In the genomic region with DNA sequence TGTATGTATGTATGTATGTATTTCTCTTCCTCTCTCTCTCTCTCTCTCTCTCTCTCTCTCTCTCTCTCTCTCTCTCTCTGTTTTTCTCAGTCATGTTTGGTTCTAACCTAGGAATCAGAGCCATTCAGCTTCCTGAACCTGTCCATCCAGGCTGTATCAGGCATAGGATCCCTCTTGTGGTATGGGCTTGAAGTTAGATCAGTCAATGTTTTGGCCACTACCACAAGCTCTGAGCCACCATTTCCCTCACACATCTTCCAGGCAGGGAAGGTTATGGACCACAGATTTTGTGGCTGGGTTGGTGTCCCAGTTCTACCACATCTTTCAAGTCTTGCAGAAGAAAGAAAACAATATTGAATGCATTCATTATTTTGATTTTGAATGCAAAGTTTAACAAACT, we compare ENCODE assay signal across 19 mouse cellular contexts. TPM values are rescaled to one million over a fixed set of nuclear protein-coding genes. Genes with fewer than 3 reads are reported as not detected.
DNase-seq lines count a peak whose midpoint lies in the region; ATAC-seq and TF ChIP-seq lines count a peak whose summit lies in the region.
"Had no signal": no experiment of that assay in that cellular context is flagged by ENCODE, and none has a peak within 500 bp of the region (broad histone marks: within the 10 kb centered on the region; RNA-seq: fewer than 3 reads in every experiment).

No protein-coding gene starts in this region.

- 0 out of 2 replicates have a peak overlapping the region, but pooled peaks have one; percentile 4 for H3K27ac ChIP-seq in kidney, embryonic 15.5 days
- peak overlapping the region; percentile 9; the same call in 1 of the 2 replicates for H3K27ac ChIP-seq in embryonic fibroblast, embryonic 13.5 days (ENCODE audit: insufficient read depth, low read length)
- H3K27ac ChIP-seq: forebrain, embryonic 15.5 days; limb, embryonic 12.5 days; liver, embryonic 12.5 days had no signal

- peak; percentile 7 for DNase-seq in adrenal gland, postnatal 14 days
- DNase-seq in adrenal gland, adult (ENCODE audit: inconsistent age in 2 of 2, low spot score in 1 of 2) = no peak
- no peak for DNase-seq in kidney, adult 8-10 months
- DNase-seq in Muller cell, postnatal 12 days (ENCODE audit: inconsistent ontology term) = peak; percentile 36
- no peak for DNase-seq in right cerebral cortex, adult 18-20 months
- DNase-seq: cerebellum, adult 9-11 months; lung, adult 2 months; midbrain, embryonic 14.5 days; spleen, adult 18-20 months; thymus, adult 2 months had no signal

- TF ChIP-seq POLR2A in embryonic fibroblast, embryonic 13.5 days (IDR thresholded peaks at IDR 0.05; ENCODE audit: low read depth, low read length) = no peak

- H3K27me3 ChIP-seq in kidney, embryonic 15.5 days = no peaks in the 10 kb centered on the region
- H3K27me3 ChIP-seq: forebrain, embryonic 15.5 days; heart, embryonic 13.5 days; limb, embryonic 12.5 days; liver, embryonic 12.5 days; megakaryocyte, embryonic 14.5 days had no signal

- no peak for TF ChIP-seq CTCF in embryonic fibroblast, embryonic 13.5 days (IDR thresholded peaks at IDR 0.05; ENCODE audit: borderline replicate concordance, insufficient read depth, low read length)

- H3K9ac ChIP-seq in kidney, embryonic 15.5 days = no peak overlapping the region
- H3K9ac ChIP-seq: forebrain, embryonic 15.5 days; heart, embryonic 13.5 days; limb, embryonic 12.5 days; liver, embryonic 12.5 days had no signal

- H3K9me3 ChIP-seq in kidney, embryonic 15.5 days (replicated peaks) = no peaks in the 10 kb centered on the region
- H3K9me3 ChIP-seq: forebrain, embryonic 15.5 days; heart, embryonic 13.5 days; limb, embryonic 12.5 days; liver, embryonic 12.5 days; megakaryocyte, embryonic 14.5 days had no signal

- ATAC-seq in kidney, embryonic 15.5 days (replicated peaks; ENCODE audit: low FRiP score) = no peak
- ATAC-seq in erythroblast, adult 5-6 weeks (replicated peaks; ENCODE audit: low FRiP score, poor library complexity, severe bottlenecking) = no peak
- ATAC-seq: forebrain, embryonic 15.5 days; liver, embryonic 12.5 days had no signal

- no peak overlapping the region for H3K4me2 ChIP-seq in kidney, embryonic 15.5 days
- H3K4me2 ChIP-seq: forebrain, embryonic 15.5 days; heart, embryonic 13.5 days; limb, embryonic 12.5 days; liver, embryonic 12.5 days had no signal

- 0 out of 2 replicates have a peak, but pooled peaks cover 4% of the 10 kb centered on the region for H3K4me1 ChIP-seq in kidney, embryonic 15.5 days
- no peaks in the 10 kb centered on the region; the same call in 1 of the 2 replicates for H3K4me1 ChIP-seq in embryonic fibroblast, embryonic 13.5 days (ENCODE audit: control insufficient read depth, insufficient read depth, low read length)
- H3K4me1 ChIP-seq: forebrain, embryonic 15.5 days; limb, embryonic 12.5 days; liver, embryonic 12.5 days had no signal

- H3K36me3 ChIP-seq in kidney, embryonic 15.5 days = no peaks in the 10 kb centered on the region
- H3K36me3 ChIP-seq: forebrain, embryonic 15.5 days; heart, embryonic 13.5 days; limb, embryonic 12.5 days; liver, embryonic 12.5 days had no signal

- no peak overlapping the region for H3K4me3 ChIP-seq in kidney, embryonic 15.5 days (replicated peaks)
- H3K4me3 ChIP-seq in embryonic fibroblast, embryonic 13.5 days (ENCODE audit: insufficient read depth, low read length) = no peak overlapping the region
- H3K4me3 ChIP-seq: forebrain, embryonic 15.5 days; heart, embryonic 13.5 days; limb, embryonic 12.5 days; liver, embryonic 12.5 days; megakaryocyte, embryonic 14.5 days; myocyte had no signal

RNA-seq across cellular contexts. Expression of a gene that starts 35.4 kb away (rescaled TPM):
- total RNA-seq in adrenal gland, postnatal 14 days (2021) = 355 and 386 TPM in 2 replicates
- polyA plus RNA-seq in kidney, embryonic 15.5 days (2015; fragmentation: Nextera tagmentation; extraction: Ambion mirVana) = 78.8 and 89.4 TPM in 2 replicates
- polyA plus RNA-seq in embryonic fibroblast, embryonic 13.5 days (2011; ENCODE audit: insufficient read length, low read depth, missing spikeins) = 191 and 192 TPM in 2 replicates
- 251 and 271 TPM in 2 replicates for total RNA-seq in erythroblast, adult 5-6 weeks (2015; ENCODE audit: low replicate concordance)
- total RNA-seq in erythroblast, adult 5-6 weeks (2017; ENCODE audit: low replicate concordance) = 225 and 231 TPM in 2 replicates

Comparison
In these comparisons a context has a peak if more than half of its experiments do, and no peak if none do; other contexts are left out.
1. DNase-seq: peak in adrenal gland, postnatal 14 days (single experiment) and Muller cell, postnatal 12 days (single experiment); none in adrenal gland, adult (0 of 2), kidney, adult 8-10 months (0 of 2) and right cerebral cortex, adult 18-20 months (single experiment).